Mouse (Mus musculus): Measurements from ENCODE around the gene Hoxa13.

Hoxa13 gene

DNA sequence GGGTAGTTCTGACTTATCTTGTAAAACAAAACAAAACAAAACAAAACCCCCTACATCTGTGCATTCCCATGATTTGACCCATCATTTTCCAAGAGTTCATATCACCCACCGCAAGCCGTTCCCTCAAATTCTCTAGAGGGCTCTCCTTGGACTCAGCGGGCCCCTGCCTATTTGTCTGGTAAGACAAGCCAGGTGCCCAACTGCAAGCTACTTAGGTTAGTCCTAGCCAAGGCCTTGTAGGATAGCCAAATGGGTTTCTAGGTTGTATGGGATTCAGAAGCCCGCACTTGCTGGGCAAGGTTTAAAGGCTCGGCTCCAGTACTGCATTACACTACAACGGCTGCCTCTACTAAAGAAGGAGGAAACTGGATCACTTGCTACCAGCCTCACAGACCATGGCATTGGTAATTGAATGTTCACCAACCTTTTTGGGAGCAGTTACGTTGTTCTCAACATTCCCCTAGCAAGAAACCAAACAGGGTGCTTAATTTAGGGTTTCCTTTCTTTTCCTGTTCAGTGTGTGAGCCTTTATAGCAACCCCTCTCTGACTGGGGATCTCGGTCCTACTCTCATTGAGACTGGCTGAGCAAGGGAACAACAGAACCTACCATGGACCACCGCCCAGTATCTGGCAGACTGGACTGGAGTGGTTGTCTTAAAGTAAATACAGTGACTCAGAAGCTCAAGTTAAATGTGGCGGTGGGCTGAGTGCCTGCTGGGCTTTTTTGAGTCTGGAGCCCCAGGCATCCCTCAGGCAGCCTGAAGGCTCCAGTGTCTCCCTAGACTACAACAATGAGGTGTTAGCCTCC, 23.1 kb downstream of the Hoxa13 start:
- DNase-seq (ENCODE audit: inconsistent ontology term), result no peak

DNA sequence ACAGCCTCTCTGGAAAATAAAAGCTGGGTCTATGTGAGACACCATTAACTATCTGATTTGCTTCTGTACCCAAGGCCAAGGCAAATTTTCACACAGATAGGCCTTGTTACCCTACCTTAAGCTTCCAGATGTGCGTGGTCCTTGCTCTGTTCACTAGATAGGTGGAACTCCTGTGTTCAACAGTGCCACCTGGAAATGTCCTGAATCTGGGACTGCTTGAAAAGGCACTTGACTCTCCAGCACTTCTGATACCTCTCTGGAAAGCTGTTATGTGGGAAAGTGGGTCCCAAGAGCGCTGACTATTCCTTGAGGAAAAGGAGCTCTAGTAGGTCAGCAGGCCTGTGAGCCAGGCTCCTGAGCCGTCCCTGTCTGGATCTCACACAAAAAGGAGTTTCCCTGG, 23.9 kb downstream of the Hoxa13 start:
- DNase-seq (ENCODE audit: inconsistent ontology term), result no peak

DNA sequence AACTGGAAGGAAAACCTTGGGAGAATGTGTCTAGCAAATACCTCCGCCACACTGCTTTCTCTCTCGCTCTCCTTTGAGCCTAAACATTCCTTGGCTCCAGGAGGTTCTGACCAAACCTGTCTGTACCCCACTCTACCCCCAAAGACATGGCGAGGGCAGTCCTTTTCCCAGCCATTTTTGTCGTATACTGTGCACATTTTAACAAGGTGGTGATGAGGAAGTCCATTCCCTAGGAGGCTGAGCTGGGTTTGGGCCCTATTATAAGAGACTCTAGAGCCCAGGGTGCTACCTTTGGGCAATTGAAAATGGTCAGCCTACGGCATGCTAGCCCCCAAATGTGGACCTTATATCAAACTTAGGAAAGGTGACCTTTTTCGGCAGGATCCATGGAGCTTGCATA, 24.8 kb downstream of the Hoxa13 start:
- no peak for DNase-seq (ENCODE audit: inconsistent ontology term)

DNA sequence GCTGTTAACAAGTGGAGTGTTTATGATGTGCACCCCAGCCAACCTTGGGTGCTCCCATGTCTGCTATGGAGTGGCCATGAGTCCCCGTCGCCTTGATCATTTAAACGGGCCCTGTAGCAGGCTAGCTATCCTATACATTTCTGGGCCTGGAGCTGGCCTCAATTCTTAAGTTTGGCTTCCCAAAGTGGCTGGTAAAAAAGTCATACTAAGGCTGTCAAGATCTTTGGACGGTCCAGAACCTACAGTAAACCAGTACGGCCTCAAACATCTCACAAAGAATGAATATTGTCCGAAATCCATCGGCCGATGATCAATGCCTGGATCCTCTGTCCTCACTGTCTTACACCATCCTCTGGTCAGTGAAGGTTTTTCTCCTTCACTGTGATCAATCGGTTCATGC, 25.4 kb downstream of the Hoxa13 start:
- no peak for DNase-seq (ENCODE audit: inconsistent ontology term)

DNA sequence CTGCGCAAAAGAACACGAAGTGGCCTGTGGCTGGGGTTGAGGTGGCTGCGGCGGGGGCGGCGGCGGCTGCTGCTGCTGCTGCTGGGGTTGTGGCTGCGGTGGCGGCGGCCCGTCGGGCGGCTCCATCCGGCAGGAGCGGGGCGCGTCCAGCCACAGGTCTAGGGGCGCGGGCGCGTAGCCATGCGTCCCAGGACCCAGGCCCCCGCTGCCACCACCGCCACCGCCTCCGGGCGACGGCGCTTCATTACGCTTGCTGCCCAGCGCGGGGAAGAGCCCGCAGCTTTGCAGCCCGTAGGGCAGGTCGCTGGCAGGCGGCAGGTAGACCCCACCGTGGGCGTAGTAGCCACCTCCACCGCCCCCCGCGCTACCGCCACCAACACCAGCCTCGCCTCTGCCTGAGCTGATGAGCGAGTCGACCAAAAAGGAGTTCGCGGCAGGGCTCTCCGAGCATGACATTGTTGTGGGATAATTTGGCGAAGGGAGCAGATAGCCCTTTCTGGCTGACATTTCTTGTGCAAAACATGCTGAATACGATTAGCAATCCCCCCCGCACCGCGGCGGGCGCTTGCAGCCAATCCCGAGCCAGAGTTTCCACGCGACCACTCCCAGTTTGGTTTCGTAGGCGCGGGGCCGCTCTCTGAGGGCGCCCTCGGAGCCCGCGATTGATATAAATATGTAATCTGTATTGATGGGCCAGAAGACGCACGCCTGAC, 26.1 kb downstream of the Hoxa13 start:
- DNase-seq (ENCODE audit: inconsistent ontology term), result no peak

DNA sequence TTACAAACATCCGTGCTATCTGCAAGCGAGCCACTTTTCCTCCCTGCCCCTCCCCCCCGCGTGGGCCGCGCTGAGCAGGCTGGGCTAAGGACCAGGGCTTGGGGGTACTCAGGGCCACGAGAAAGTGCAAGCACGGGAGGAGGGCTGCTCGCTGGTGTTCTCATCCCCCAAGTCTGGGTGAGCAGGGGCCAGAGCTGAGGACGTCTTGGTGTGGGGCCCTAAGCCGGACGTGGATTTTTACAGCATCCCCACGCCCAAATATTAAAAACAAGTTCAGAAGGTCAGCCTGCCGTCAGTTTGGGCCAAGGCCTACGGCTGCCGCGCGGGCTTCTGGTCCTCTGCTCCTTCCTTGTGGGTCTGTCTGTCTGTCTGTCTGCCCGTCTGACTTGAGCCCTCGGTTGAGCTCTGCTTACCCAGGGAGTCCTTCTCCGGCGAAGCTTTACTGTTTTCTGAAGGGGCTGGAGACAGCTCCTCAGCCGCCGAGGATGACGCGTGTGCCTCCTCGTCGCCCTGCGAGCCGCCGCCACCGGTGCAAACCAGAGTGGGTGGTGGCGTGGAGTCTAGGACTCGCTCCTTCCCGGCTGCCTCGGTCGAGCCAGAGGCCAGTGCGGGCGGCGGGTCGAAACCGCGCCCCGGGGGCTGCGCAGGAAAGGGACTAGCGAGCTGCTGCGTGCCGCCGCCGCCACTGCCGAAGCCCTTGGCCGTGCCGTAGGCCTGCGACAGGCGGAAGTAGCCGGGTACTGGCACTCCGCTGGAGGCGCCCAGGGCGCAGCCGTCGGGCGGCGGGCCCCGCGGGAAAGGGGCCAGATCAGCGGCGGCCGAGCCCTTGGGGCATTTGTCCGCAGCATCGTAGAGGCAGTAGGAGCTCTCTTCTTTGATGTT, 26.9 kb downstream of the Hoxa13 start:
- no peak for DNase-seq (ENCODE audit: inconsistent ontology term)

DNA sequence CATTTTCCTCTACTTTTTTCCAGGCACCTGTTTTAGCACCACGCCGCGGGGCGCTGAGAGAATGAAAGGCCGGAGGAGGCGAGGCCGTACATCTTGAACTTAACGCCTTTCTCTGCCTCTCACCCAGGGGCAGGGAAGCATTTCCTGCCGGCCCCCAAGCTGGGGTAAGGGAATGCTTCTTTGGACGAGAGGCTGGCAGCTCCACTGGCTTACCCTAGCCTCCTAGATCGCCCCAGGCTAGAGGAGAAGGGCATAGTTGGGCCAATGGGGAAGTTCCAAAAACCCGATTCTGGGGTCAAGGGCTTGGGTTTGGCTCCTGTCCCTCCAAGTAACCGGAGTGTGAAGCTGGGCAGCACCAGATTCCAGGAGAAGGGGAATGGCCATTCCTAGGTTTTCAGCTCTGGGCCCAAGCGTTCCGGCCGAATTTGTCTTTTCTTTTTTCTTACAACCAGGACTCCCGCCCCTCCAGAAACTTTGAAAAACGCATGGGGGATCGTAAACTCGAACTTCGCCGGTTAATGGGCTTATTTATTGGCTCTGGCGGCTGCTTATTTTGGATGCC, 27.6 kb downstream of the Hoxa13 start:
- no peak for DNase-seq (ENCODE audit: inconsistent ontology term)

DNA sequence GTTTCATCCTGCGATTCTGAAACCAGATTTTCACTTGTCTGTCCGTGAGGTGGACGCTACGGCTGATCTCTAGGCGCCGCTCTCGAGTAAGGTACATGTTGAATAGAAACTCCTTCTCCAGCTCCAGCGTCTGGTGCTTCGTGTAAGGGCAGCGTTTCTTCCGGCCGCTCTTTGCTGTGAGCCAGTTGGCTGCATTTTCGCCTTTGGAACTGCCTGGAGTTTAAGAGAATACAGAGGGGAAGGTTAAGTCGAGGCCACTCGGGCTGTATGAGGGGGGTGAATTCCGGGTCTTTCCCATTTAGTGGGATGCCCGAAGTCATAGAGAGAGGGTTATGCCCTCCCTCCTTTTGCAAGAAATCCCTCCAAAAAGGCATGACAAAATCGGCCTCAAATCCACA, 28.1 kb downstream of the Hoxa13 start:
- no peak for DNase-seq (ENCODE audit: inconsistent ontology term)

DNA sequence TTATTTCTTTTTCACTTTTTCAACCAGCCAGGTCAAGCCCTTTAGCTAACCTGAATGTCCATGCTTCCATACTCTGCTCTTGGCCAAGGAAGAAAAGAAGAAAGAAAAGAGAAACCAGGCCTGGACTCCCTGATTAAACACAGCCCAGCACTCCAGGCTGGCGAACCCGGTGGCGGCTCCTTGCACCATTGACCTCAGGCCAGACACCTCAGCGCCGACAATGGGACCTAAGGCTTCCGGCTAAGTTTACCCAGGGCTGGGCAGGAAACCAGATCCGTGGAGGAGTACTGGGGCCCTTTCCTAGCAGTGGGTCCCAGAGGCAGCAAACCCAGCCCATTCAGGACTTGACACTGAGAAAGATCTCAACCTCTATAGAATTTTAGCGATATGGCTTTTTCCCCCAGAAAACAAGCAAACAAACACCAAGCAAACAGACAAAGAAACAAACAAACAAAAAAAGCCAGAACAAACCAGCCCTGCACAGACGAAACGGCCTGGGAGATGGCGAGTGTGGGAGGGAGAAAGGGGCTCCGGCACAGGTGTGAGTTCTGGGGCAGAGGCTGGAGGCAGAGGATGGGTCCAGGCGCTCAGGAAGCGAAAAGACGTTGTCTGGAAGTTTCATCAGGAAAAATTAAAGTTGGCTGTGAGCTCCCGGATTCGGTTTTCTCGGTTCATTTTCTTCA, 28.7 kb downstream of the Hoxa13 start:
- DNase-seq (ENCODE audit: inconsistent ontology term), result no peak

DNA sequence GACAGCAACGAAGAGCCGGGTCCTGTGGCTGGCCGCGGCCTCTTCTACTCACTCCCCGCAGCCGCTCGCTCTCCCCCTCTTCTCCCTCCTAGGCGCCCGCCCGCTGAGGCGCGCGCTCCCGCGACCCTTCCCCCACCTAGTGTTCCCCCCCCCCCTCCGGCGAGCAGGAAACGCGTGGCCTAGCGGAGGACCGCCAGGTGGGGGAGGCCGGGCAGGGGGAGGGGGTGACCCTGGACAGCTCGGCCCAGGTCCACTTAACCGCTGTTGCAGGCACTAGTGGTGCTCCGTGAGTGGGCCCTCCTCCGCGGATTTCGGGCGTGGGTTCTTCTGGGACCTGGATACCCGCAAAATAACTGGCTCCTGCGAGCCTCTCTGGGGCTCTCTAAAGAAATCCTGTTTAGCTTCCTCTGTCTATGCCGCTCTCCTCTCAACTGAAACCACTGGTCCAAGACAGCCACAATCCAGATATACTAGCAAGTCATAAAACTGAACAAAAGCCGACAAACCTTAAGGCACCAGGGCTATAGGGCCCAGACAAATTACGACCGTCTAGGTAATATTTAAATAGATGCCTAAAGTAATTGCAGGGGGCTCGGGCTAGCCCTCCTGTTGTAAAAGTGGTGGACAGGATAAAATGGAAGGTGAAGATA, 30.0 kb downstream of the Hoxa13 start, which contains the start of gene Hoxa9:
Gene Hoxa9, minus strand, starts transcription at position 574 of the 650 bp plus-strand sequence.
- no peak for DNase-seq (ENCODE audit: inconsistent ontology term)

DNA sequence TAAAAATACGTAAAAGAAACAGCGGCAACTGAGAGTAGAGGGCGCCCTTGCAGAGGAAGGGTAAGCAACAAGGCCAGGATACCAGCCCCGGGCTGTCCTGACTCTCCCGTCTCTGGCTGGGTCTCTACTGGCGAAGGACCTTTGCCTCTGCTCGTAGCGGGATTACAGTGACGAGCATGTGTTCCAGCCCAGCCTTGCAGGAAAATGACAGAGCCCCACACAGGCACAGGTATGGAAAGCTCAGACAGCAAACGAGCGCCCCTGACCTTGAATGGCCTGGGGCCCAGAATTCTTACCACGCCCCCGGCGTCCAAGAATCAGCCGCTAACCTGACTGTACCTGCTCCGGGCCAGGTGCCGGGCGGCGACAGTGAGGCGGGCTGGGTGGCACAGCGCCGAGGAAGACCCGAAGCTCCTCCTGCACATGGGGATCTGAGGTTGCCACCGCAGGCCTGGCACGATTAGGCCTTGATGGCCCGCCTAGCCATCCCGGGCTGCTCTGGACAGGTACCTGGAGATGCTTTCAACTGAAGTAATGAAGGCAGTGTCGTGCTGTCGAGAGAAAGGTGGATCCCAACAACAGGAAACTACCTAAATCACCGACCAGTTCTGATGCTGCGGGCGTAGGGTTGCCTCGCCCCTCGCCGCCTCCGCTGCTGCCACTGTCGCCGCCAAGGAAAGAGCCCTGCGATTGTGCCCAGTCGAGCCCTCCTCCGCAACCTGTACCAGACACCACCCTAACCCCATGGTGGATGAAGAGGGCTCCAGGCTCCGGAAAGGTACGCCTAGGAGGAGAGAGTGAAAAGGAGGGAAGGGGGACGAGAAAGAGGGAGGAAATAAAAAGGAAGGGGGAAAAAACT, 30.9 kb downstream of the Hoxa13 start:
- DNase-seq (ENCODE audit: inconsistent ontology term), result no peak

DNA sequence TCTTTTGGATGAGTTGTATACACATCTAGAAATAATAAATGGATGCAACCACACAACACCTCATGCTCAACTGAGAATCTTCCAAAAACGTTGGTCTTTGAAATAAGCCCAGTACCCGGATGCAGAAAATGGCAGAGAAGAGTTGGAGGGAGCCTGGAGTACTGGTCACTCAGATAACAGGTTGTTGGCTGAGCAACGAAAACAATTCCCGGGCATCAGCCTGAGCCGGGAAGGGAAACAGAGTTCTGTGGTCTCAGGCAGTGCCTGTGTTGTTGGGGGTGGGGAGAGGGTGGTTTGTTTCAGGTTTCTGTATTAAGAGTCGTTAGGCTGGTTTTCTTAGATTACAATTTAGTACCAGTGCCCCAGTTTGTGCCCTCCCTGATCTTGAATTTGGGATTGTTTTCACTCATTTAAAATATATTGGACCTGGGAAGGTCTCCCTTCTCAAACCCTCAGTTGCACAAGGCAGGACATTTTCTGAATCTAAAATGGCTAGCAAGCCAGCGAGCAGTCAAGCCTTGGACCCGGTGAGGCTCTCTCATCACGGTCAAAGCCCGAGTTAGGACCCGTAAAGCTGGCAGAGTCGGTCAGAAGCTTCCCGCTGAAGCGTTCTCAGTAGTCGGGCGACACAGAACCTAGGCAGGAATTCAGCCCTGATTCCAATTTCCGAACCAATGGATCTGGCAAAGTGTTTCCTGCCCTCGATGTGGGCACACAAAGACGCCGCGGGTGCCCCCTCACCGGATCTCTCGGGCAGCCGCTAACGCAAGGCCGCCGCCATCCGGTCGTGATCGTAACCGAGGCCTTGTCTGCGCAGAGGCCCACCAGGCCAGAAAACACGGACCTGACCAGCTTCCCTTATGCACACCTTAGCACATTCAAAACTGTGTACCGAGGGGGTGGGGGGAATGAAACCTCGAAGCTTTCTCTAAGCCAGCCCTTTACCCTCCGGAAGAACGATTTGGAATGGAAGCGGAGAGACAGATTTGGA, 31.9 kb downstream of the Hoxa13 start:
- no peak for DNase-seq (ENCODE audit: inconsistent ontology term)

DNA sequence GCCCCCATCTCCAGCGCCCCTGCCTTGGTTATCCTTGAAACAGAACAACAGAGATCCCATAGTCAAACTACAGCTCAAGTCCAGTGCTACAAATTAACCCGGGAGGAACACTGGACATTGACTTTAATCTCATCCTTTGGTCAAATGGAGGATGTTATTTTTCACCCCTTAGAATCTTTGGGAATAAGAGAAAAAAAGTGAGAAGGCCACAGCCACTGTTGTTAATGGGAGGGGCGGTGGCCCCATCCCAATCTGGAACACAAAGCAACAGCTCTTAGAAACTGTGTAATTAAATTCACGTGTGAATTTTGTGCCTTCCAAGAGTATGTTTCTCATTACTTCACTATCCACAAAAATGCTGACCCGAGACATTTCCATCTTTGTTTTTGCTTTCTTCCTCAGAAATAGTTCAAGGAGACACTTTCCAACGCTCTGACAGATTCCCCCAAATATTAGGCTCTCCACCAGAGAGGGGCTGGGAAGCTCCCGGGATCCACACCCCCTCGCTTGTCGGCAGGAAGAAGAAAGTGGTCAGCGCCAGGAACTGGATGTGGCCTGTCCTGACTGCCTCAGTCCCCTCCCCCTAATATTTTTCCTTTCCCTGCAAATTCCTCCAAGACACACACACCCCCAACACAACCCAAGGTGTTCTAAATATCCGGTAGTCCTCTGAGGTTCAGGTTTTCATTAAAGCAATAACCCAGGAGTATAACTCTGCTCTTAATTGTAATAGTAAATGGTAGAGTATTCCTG, 33.0 kb downstream of the Hoxa13 start:
- DNase-seq (ENCODE audit: inconsistent ontology term), result no peak

DNA sequence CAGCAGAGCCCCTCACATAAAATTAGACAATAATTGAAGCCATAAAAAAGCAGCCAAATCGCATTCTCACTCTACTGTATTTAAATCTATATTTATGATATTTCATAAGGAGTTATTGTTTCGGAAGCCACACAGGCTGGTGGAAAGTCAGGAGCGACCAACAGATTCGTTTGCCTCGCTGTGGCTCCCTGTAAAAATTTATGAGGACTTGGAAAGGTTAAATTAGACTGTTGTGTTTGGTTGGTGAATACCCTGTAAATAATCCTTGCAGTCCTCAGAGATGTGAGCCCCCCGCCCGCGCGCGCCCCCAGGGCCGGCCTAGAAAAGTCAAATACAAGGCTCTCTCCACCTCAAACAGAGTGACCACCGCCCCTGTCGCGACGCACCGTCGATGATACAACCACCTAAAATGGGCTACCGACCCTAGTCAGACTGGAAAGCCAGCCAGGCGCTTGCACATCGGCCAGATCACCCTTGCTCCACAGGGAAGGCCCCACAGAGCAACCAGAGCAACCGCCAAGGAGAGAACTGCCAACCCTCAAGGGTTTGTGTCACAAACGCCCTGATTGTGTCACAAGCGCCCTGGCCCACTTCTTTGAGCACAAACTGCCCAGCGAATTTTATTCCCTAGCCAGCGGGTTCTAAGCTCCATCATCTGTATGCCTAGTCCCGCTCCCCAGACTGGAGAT, 34.0 kb downstream of the Hoxa13 start:
- DNase-seq (ENCODE audit: inconsistent ontology term), result no peak

DNA sequence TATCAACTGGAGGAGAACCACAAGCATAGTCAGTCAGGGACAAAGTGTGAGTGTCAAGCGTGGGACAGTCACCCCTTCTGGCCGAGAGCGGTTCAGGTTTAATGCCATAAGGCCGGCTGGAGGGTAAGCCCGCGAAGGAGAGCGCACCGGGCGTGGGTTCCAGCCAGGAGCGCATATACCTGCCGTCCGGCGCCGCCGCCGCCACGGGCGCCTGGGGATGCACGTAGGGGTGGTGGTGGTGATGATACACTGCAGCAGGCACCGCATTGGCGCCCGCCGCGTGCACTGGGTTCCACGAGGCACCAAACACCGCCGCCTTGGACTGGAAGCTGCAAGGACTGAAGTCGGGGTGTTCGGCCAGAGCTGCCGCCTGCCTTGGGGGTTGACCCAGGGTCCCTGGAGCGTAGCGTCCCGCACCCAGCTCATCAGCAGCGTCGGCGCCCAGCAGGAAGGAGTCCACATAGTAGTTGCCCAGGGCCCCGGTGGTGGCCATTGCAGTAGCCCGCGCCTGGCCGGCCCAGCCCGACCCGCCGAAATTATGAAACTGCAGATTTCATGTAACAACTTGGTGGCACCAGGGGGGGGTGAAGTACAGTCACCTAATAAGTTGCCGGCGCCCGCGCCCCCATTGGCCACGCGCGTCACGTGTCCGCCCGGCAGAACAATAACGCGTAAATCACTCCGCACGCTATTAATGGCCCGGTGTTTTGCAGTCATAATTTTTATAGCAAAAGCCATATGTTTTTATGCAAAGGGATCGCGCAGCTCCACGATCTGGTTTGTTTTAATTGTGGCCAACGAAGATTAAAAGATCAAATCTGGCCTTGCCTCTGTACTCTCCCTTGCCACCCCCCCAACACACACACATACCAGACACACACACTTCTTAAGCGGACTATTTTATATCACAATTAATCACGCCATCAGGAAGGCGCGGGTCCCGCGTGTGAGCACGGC, 34.8 kb downstream of the Hoxa13 start:
- DNase-seq (ENCODE audit: inconsistent ontology term), result no peak

All from Muller cell, postnatal 12 days (primary cell).